In genomic region chrX:103179771-103180558, GRCm38 (mm10) we compare ENCODE assay signal across 33 mouse cellular contexts. TPM values are rescaled to one million over a fixed set of nuclear protein-coding genes. Genes with fewer than 3 reads are reported as not detected.
DNase-seq lines count a peak whose midpoint lies in the region; ATAC-seq lines count a peak whose summit lies in the region.
"Had no signal": no experiment of that assay in that cellular context is flagged by ENCODE, and none has a peak within 500 bp of the region (broad histone marks: within the 10 kb centered on the region; RNA-seq: fewer than 3 reads in every experiment).

No protein-coding gene starts in this region.

- H3K27ac ChIP-seq in heart, embryonic 12.5 days (ENCODE audit: poor library complexity, severe bottlenecking), result no peak overlapping the region
- H3K27ac ChIP-seq: embryonic facial prominence, embryonic 12.5 days; embryonic facial prominence, embryonic 15.5 days; heart, embryonic 15.5 days; hindbrain, embryonic 14.5 days; hindbrain, postnatal 0 days had no signal

- no peaks in the 10 kb centered on the region for H3K9me3 ChIP-seq in heart, embryonic 12.5 days (replicated peaks)
- H3K9me3 ChIP-seq: embryonic facial prominence, embryonic 12.5 days; embryonic facial prominence, embryonic 15.5 days; G1E; heart, embryonic 15.5 days had no signal

- H3K4me1 ChIP-seq in heart, embryonic 12.5 days (replicated peaks), result no peaks in the 10 kb centered on the region
- H3K4me1 ChIP-seq: embryonic facial prominence, embryonic 12.5 days; embryonic facial prominence, embryonic 15.5 days; heart, embryonic 15.5 days had no signal

- H3K4me2 ChIP-seq in heart, embryonic 12.5 days, result no peak overlapping the region
- H3K4me2 ChIP-seq: embryonic facial prominence, embryonic 12.5 days; embryonic facial prominence, embryonic 15.5 days; heart, embryonic 11.5 days; heart, embryonic 15.5 days; hindbrain, embryonic 14.5 days had no signal

- H3K4me3 ChIP-seq in heart, embryonic 12.5 days, result no peak overlapping the region
- H3K4me3 ChIP-seq: embryonic facial prominence, embryonic 12.5 days; embryonic facial prominence, embryonic 15.5 days; heart, embryonic 15.5 days had no signal

- no peaks in the 10 kb centered on the region for H3K36me3 ChIP-seq in heart, embryonic 12.5 days
- H3K36me3 ChIP-seq: embryonic facial prominence, embryonic 12.5 days; embryonic facial prominence, embryonic 15.5 days; G1E; heart, embryonic 15.5 days had no signal

- WGBS in heart, embryonic 12.5 days, result 76% methylated on average over 4 of the region's 4 CpGs

- H3K27me3 ChIP-seq in heart, embryonic 12.5 days (replicated peaks), result 0 out of 2 replicates have a peak, but pooled peaks cover under 1% of the 10 kb centered on the region
- H3K27me3 ChIP-seq: embryonic facial prominence, embryonic 12.5 days had no signal

- peak; percentile 92 for ATAC-seq in granulocyte monocyte progenitor cell, adult 5-6 weeks (replicated peaks; ENCODE audit: poor library complexity, severe bottlenecking)
- ATAC-seq in megakaryocyte progenitor cell, adult 5-6 weeks (replicated peaks; ENCODE audit: poor library complexity), result peak; percentile 74
- ATAC-seq in heart, embryonic 12.5 days (ENCODE audit: insufficient number of reproducible peaks, low FRiP score), result no peak
- no peak for ATAC-seq in frontal cortex, adult (ENCODE audit: low TSS enrichment)
- ATAC-seq: activated CD4-positive, CD25-positive, alpha-beta regulatory T cell, adult 4 months; forebrain, embryonic 14.5 days; forebrain, postnatal 0 days; hindbrain, postnatal 0 days; inflammation-experienced regulatory T-cells, adult 6 months; intestine, embryonic 16.5 days; Patski had no signal

- no peak overlapping the region for H3K9ac ChIP-seq in heart, embryonic 12.5 days
- H3K9ac ChIP-seq: embryonic facial prominence, embryonic 12.5 days; embryonic facial prominence, embryonic 15.5 days; forebrain, postnatal 0 days; heart, embryonic 15.5 days; hindbrain, embryonic 14.5 days had no signal

- DNase-seq in 416B (ENCODE audit: low read depth), result peak; percentile 70
- DNase-seq in R1 (ENCODE audit: low read depth, low spot score), result peak; percentile 53
- DNase-seq in gastrocnemius, adult 18-20 months (ENCODE audit: low spot score), result no peak
- DNase-seq in cerebellum, adult 9-11 months, result no peak
- DNase-seq: adrenal gland, postnatal 10 days; adrenal gland, postnatal 36 days; cerebellum, adult 18-20 months; cerebellum, adult 9-10 months; cerebellum, postnatal 25 days; forebrain, postnatal 0 days; gastrocnemius, postnatal 10 days; gastrocnemius, postnatal 36 days; heart, adult 11 months; heart, postnatal 10 days; heart, postnatal 36 days; kidney, adult 18-20 months had no signal

RNA-seq across cellular contexts. Expression of gene Nap1l2, which starts 6.5 kb away (rescaled TPM):
- not detected in 2 replicates for total RNA-seq in granulocyte monocyte progenitor cell, adult 5-6 weeks (2014; fragmentation: Nextera tagmentation)
- 0.31 TPM in 1 of 2 replicates, not detected in the other for total RNA-seq in granulocyte monocyte progenitor cell, adult 5-6 weeks (2017)
- not detected in 2 replicates for total RNA-seq in megakaryocyte progenitor cell, adult 5-6 weeks (2015)
- not detected in 2 replicates for total RNA-seq in megakaryocyte progenitor cell, adult 5-6 weeks (2017)
- not detected for total RNA-seq in gastrocnemius, adult 18-20 months (2021)
- polyA plus RNA-seq in heart, embryonic 12.5 days (2016; fragmentation: Nextera tagmentation; extraction: Ambion mirVana), result 1.3 and 1.6 TPM in 2 replicates
- total RNA-seq: G1E; gastrocnemius, postnatal 10 days; gastrocnemius, postnatal 36 days; heart, adult 8-10 months; heart, postnatal 36 days had no signal
- polyA plus RNA-seq: activated CD4-positive, CD25-positive, alpha-beta regulatory T cell, adult 4 months; G1E; inflammation-experienced regulatory T-cells, adult 6 months; Patski had no signal

Comparison
In these comparisons a context has a peak if more than half of its experiments do, and no peak if none do; other contexts are left out.
1. DNase-seq: peak in 416B (single experiment) and R1 (single experiment); none in gastrocnemius, adult 18-20 months (single experiment) and cerebellum, adult 9-11 months (single experiment).
2. ATAC-seq: peak in granulocyte monocyte progenitor cell, adult 5-6 weeks (single experiment) and megakaryocyte progenitor cell, adult 5-6 weeks (single experiment); none in heart, embryonic 12.5 days (single experiment) and frontal cortex, adult (single experiment).